ENCODE assay signal across 9 mouse cellular contexts in the genomic region with DNA sequence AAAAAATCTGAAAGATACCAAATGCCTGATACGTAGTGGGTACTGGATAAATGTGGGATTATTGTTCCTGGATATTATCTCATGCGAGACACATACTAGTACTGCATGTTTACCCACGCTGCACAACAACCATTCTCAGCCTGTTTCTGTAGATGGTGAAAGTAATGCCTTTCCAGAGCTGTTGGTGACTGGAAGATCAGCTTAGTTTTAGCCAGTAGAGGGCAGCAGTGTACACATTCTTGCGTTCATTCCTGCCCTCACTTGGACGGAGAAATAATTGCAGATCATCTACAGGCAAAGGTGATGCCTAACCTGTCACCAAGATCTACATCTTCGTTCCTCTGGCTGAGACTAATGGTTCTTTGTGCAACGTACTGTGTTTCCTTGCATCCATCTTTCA.
DNase-seq lines count a peak whose midpoint lies in the region; ATAC-seq and TF ChIP-seq lines count a peak whose summit lies in the region.
"Had no signal": no experiment of that assay in that cellular context is flagged by ENCODE, and none has a peak within 500 bp of the region (broad histone marks: within the 10 kb centered on the region; RNA-seq: fewer than 3 reads in every experiment).

No protein-coding gene starts in this region.

- no peaks in the 10 kb centered on the region for H3K36me3 ChIP-seq in forebrain, embryonic 10.5 days (replicated peaks)
- H3K36me3 ChIP-seq in lung, postnatal 0 days (ENCODE audit: insufficient read depth, low read length): no peaks in the 10 kb centered on the region
- H3K36me3 ChIP-seq: stomach, embryonic 15.5 days had no signal

- no peaks in the 10 kb centered on the region for H3K9me3 ChIP-seq in forebrain, embryonic 10.5 days
- no peaks in the 10 kb centered on the region for H3K9me3 ChIP-seq in lung, postnatal 0 days (ENCODE audit: low read length)
- H3K9me3 ChIP-seq: stomach, embryonic 15.5 days had no signal

- 49% methylated on average over 7 of the region's 7 CpGs for WGBS in forebrain, embryonic 10.5 days
- WGBS in lung, postnatal 0 days: 34% methylated on average over 7 of the region's 7 CpGs

- DNase-seq in gastrocnemius, adult 2 months: no peak
- DNase-seq in gastrocnemius, postnatal 4 days (ENCODE audit: low spot score in 2 of 2): no peak
- peak; percentile 64 for DNase-seq in 416B (ENCODE audit: low read depth)
- peak; percentile 1 for DNase-seq in c-Kit-negative CD71-positive TER-119-positive erythroid progenitor cells, embryonic 14.5 days (ENCODE audit: low read depth, low spot score)
- peak; percentile 30 for DNase-seq in forebrain, embryonic 10.5 days (ENCODE audit: extremely low spot score, low spot score)
- DNase-seq in kidney, postnatal 25 days: peak; percentile 34 to 66
- peak; percentile 54 for DNase-seq in lung, postnatal 0 days (ENCODE audit: low spot score)
- DNase-seq in telencephalon, adult 2 months (ENCODE audit: low read depth, low spot score): peak; percentile 50

- intact Hi-C loops in gastrocnemius, adult 2 months (cut with DNase I): no loop called here

- no peak overlapping the region for H3K9ac ChIP-seq in lung, postnatal 0 days (replicated peaks; ENCODE audit: low read depth)
- H3K9ac ChIP-seq: stomach, embryonic 15.5 days had no signal

- H3K4me2 ChIP-seq in lung, postnatal 0 days (replicated peaks; ENCODE audit: low read depth, low read length): no peak overlapping the region
- H3K4me2 ChIP-seq: stomach, embryonic 15.5 days had no signal

- H3K4me3 ChIP-seq in gastrocnemius, adult 2 months: no peak overlapping the region
- no peak overlapping the region for H3K4me3 ChIP-seq in forebrain, embryonic 10.5 days
- H3K4me3 ChIP-seq in lung, postnatal 0 days (ENCODE audit: low read depth, low read length): no peak overlapping the region
- H3K4me3 ChIP-seq: stomach, embryonic 15.5 days had no signal

- TF ChIP-seq EP300 in lung, postnatal 0 days (IDR thresholded peaks at IDR 0.05): no peak

- H3K27me3 ChIP-seq in forebrain, embryonic 10.5 days (ENCODE audit: poor library complexity, severe bottlenecking): no peaks in the 10 kb centered on the region
- no peaks in the 10 kb centered on the region for H3K27me3 ChIP-seq in lung, postnatal 0 days (replicated peaks; ENCODE audit: insufficient read depth, low read length)
- H3K27me3 ChIP-seq: stomach, embryonic 15.5 days had no signal

- no peak overlapping the region for H3K27ac ChIP-seq in gastrocnemius, adult 2 months
- no peak overlapping the region for H3K27ac ChIP-seq in forebrain, embryonic 10.5 days
- no peak overlapping the region for H3K27ac ChIP-seq in lung, postnatal 0 days (ENCODE audit: low read length)
- H3K27ac ChIP-seq: stomach, embryonic 15.5 days had no signal

- TF ChIP-seq CTCF in gastrocnemius, adult 2 months (IDR thresholded peaks at IDR 0.05): peak; percentile 49
- peak; percentile 90 for TF ChIP-seq CTCF in lung, postnatal 0 days (IDR thresholded peaks at IDR 0.05)

- ATAC-seq in lung, postnatal 0 days: peak; percentile 14; the same call in 1 of the 2 replicates

- no peaks in the 10 kb centered on the region for H3K4me1 ChIP-seq in forebrain, embryonic 10.5 days
- H3K4me1 ChIP-seq in lung, postnatal 0 days (ENCODE audit: insufficient read depth, low read depth, low read length): no peaks in the 10 kb centered on the region
- H3K4me1 ChIP-seq: stomach, embryonic 15.5 days had no signal

Comparison
In these comparisons a context has a peak if more than half of its experiments do, and no peak if none do; other contexts are left out.
1. DNase-seq: peak in 416B (single experiment), c-Kit-negative CD71-positive TER-119-positive erythroid progenitor cells, embryonic 14.5 days (single experiment), forebrain, embryonic 10.5 days (single experiment), kidney, postnatal 25 days (2 of 2), lung, postnatal 0 days (single experiment) and telencephalon, adult 2 months (single experiment); none in gastrocnemius, adult 2 months (single experiment) and gastrocnemius, postnatal 4 days (0 of 2).